Mouse (Mus musculus) G1E (cell line): ENCODE data around the gene Lrrc8a.

Experiments used
- CTCF ChIP-seq: IDR thresholded peaks from 2 replicates; pipeline ENCODE4 v1.5.1; 2012; ENCODE audit warnings: low read depth, low read length, inconsistent platforms, mixed read lengths
- POLR2AphosphoS5 ChIP-seq: IDR thresholded peaks from 2 replicates; pipeline ENCODE4 v1.6.1; 2012; ENCODE audit warnings: low read depth, low read length, inconsistent platforms; ENCODE audit not compliant: insufficient replicate concordance

GRCm38 (mm10) chr2:30207886-30208285 is 29.6 kb upstream of the Lrrc8a start:
- TF ChIP-seq POLR2AphosphoS5 = no peak
- no peak for TF ChIP-seq CTCF
